Mouse (Mus musculus) embryonic facial prominence, embryonic 13.5 days (tissue): ENCODE data around the gene Ntpcr. TPM values are rescaled to one million over a fixed set of nuclear protein-coding genes. Genes with fewer than 3 reads are reported as not detected.

ENCODE experiments used
- ATAC-seq: fragments of 200-750 bp; cut with Nextera tagmentation; 2 replicates; pipeline ENCODE4 v1.8.0; 2017; ENCODE audit warnings: low read depth; ENCODE audit not compliant: insufficient number of reproducible peaks, insufficient read depth, low FRiP score, low TSS enrichment
- H3K27ac ChIP-seq: fragments of 300-500 bp; sonication (generic); 2 replicates; pipeline ENCODE4 v1.5.1; 2015; ENCODE audit warnings: moderate library complexity, mild to moderate bottlenecking, inconsistent platforms
- H3K27me3 ChIP-seq: fragments of 300-500 bp; sonication (generic); 2 replicates; pipeline ENCODE4 v1.6.1; 2015; ENCODE audit warnings: mild to moderate bottlenecking, inconsistent platforms
- H3K36me3 ChIP-seq: fragments of 300-500 bp; sonication (generic); 2 replicates; pipeline ENCODE4 v1.6.1; 2015; ENCODE audit warnings: mild to moderate bottlenecking, inconsistent platforms
- H3K4me1 ChIP-seq: fragments of 300-500 bp; sonication (generic); 2 replicates; pipeline ENCODE4 v1.6.1; 2015; ENCODE audit warnings: inconsistent platforms
- H3K4me2 ChIP-seq: fragments of 300-500 bp; sonication (generic); 2 replicates; pipeline ENCODE4 v1.6.1; 2015; ENCODE audit warnings: moderate library complexity, mild to moderate bottlenecking, inconsistent platforms
- H3K4me3 ChIP-seq: fragments of 300-500 bp; sonication (generic); 2 replicates; pipeline ENCODE4 v1.5.1; 2015; ENCODE audit warnings: mild to moderate bottlenecking, inconsistent platforms
- H3K9ac ChIP-seq: fragments of 300-500 bp; sonication (generic); 2 replicates; pipeline ENCODE4 v1.6.1; 2015; ENCODE audit warnings: mild to moderate bottlenecking, inconsistent platforms
- H3K9me3 ChIP-seq: fragments of 300-500 bp; sonication (generic); 2 replicates; pipeline ENCODE4 v1.6.1; 2016; ENCODE audit warnings: inconsistent platforms
- WGBS: fragments of 180-500 bp; shearing (Covaris S2); methylation state at CpG from one replicate; pipeline ENCODE4 v1.1.7; 2015; ENCODE audit warnings: mixed read lengths; 5-methylcytosine and 5-hydroxymethylcytosine counted together
- polyA plus RNA-seq: library from polyadenylated mRNA; unstranded; fragments of >200 nt; fragmentation: Nextera tagmentation; extraction: Ambion mirVana; gene quantifications from 2 replicates; pipeline ENCODE4 v1.2.1, GENCODE M21; 2015

The Ntpcr gene
- polyA plus RNA-seq, 1 experiment from 2014 or later = 33.6 TPM

DNA sequence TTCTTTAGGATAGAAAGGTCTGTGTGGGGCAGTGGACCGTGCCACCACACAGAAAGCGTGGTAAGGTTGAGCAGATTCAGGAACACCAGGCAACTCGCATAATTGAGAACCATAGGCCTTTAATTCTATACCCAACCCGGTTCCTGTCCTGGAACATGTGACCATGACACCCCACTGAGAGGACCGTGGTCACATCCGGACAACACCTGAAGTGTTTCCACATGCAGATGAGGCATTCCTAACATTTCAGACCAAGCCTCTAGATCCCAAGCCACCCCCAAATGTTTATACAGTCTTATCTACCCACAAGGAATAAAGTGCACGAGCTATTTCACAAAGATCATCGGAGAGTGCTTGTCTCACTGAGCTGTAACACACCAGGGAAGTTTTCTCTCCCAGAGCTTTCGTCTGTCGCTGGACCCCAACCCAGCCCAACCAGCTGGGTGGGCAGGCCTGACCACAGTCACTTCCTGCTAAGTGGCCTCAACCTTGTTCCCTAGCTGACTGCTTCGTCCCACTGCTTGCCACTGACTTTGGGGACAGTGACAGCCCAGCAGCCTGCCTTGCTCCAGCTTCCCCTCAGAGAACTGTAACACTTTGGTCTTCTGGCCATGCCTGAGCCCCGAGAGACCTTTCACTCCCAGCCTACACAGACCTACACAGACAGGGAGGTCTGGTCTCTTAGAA is 47.9 kb downstream of the Ntpcr start:
- Histone ChIP-seq H3K27me3 (no peaks in the 10 kb centered on the region), H3K4me3 (no peak overlapping the region), H3K27ac (no peak overlapping the region), H3K4me1 (no peaks in the 10 kb centered on the region), H3K36me3 (no peaks in the 10 kb centered on the region), H3K9me3 (no peaks in the 10 kb centered on the region), H3K4me2 (no peak overlapping the region), H3K9ac (no peak overlapping the region)
- WGBS = 71% methylated on average over 12 of the region's 12 CpGs
- ATAC-seq = no peak

DNA sequence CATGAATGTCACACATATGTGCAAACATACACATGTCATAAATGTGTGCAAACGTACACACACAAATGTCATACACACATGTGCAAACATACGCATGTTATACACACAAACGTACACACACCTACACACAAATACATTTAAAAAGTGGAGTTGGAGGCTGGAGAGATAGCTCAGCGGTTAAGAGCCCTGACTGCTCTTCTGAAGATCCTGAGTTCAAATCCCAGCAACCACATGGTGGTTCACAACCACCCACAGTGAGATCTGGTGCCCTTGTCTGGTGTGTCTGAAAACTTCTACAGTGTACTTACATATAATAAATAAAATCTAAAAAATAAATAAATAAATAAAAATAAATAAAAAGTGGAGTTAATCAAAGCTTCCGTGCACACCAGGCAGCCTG is 49.2 kb downstream of the Ntpcr start:
- H3K27me3 ChIP-seq = no peaks in the 10 kb centered on the region
- no peak overlapping the region for H3K4me3 ChIP-seq
- 89% methylated on average over 5 of the region's 5 CpGs for WGBS
- H3K9me3 ChIP-seq = no peaks in the 10 kb centered on the region
- no peak overlapping the region for H3K9ac ChIP-seq
- H3K4me2 ChIP-seq = no peak overlapping the region
- no peak for ATAC-seq
- H3K27ac ChIP-seq = no peak overlapping the region
- no peaks in the 10 kb centered on the region for H3K36me3 ChIP-seq
- H3K4me1 ChIP-seq = no peaks in the 10 kb centered on the region

DNA sequence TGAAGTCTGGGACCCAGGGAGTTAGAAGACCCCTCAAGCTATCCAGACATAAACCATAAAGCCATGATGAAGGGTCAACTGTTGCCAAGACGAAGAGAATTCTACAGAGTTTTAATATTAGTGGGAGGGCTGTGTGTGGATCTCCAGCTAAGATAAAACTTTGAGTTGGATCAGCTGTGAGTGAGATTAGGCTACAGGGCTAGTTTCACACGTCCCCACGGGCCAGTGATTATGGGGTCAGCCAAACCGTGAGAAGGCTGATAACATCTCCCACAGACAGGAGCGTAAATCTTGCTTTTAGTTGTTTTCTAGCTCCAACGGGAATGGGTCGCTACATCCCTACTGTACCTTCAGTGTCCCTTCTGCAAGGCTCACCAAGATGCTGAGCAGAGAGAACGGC is 49.9 kb downstream of the Ntpcr start:
- Histone ChIP-seq H3K9me3 (no peaks in the 10 kb centered on the region), H3K27me3 (no peaks in the 10 kb centered on the region), H3K4me1 (no peaks in the 10 kb centered on the region), H3K27ac (no peak overlapping the region), H3K9ac (no peak overlapping the region), H3K4me3 (no peak overlapping the region), H3K36me3 (no peaks in the 10 kb centered on the region), H3K4me2 (no peak overlapping the region)
- ATAC-seq = no peak
- WGBS = 74% methylated on average over 8 of the region's 8 CpGs

DNA sequence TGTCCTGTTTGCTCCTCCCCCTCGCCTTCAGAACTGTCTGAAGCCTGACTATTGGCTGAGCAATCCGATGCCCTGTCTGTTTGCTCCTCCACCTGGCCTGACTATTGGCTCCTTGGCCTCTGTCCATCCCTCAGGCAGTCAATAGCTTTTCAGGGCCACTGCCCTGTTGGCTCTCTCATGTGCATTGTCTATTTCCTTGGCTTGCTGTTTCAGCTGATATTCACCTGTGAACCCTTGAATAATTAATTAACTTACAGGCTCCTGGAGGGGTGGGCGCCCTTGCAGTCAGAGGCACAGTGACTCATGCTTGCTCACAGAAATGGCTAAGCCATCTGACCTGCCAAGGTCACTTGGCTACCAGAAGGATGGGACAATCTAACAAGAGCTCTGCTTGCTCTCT is 52.4 kb downstream of the Ntpcr start:
- H3K4me1 ChIP-seq = no peaks in the 10 kb centered on the region
- H3K9me3 ChIP-seq = no peaks in the 10 kb centered on the region
- no peaks in the 10 kb centered on the region for H3K36me3 ChIP-seq
- H3K9ac ChIP-seq = no peak overlapping the region
- no peak overlapping the region for H3K4me2 ChIP-seq
- no peak overlapping the region for H3K4me3 ChIP-seq
- 63% methylated on average over 3 of the region's 3 CpGs for WGBS
- H3K27me3 ChIP-seq = no peaks in the 10 kb centered on the region
- no peak for ATAC-seq
- no peak overlapping the region for H3K27ac ChIP-seq

DNA sequence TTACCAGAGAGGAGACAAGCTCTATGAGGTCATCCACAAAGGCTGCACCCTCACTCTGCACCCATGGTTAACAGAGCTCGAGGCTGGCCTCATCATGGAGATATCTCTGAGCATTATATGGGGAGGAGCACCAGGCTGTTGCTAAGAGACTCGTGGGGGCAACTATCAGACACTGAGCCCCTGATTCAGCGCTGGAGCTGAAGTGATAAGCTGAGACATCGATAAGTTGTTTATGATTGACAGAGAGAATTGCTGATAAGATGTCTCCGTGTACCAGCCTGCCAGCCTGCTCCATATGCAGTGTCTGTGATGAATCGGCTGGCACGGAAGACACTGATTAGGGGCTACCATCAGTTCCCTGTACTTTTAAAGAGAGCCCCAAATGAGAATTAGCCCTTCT is 57.1 kb downstream of the Ntpcr start:
- Histone ChIP-seq H3K27me3 (no peaks in the 10 kb centered on the region), H3K9me3 (no peaks in the 10 kb centered on the region), H3K27ac (no peak overlapping the region), H3K4me3 (no peak overlapping the region), H3K4me1 (no peaks in the 10 kb centered on the region), H3K9ac (no peak overlapping the region), H3K4me2 (no peak overlapping the region), H3K36me3 (no peaks in the 10 kb centered on the region)
- WGBS = 85% methylated on average over 7 of the region's 7 CpGs
- no peak for ATAC-seq

DNA sequence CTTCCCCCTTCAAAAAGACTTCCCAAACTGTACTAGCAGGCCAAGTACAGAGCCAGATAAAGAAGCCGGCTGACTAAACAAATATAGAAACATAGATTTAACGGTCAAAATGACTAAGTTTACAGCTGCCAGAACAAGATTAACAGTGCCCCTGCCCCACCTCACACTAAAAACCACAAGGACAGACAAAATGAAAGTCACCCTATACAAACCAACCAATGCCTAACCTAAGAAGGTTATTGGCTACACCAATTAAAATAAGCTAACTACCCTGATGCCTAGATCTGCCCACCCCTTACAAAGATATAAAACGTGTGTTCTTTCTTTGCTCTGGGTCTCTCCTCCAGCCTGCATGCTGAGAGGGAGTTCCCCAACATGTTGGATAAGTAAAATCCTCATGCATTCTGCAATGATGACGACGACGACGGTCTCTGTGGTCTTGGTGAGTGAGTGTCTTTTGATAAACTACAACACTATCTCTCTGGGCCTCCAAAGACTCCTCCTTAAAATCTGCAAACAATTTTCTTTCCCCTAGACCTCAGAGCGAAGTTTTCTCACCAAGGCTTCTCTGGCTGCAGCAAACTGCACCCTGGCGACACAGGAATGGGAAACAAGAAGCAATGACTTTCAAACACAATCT is 63.2 kb downstream of the Ntpcr start:
- no peak overlapping the region for H3K27ac ChIP-seq
- H3K4me1 ChIP-seq = no peaks in the 10 kb centered on the region
- no peak for ATAC-seq
- H3K36me3 ChIP-seq = no peaks in the 10 kb centered on the region
- H3K4me2 ChIP-seq = no peak overlapping the region
- WGBS = 61% methylated on average over 9 of the region's 9 CpGs
- H3K27me3 ChIP-seq = no peaks in the 10 kb centered on the region
- no peak overlapping the region for H3K9ac ChIP-seq
- no peak overlapping the region for H3K4me3 ChIP-seq
- H3K9me3 ChIP-seq = no peaks in the 10 kb centered on the region

DNA sequence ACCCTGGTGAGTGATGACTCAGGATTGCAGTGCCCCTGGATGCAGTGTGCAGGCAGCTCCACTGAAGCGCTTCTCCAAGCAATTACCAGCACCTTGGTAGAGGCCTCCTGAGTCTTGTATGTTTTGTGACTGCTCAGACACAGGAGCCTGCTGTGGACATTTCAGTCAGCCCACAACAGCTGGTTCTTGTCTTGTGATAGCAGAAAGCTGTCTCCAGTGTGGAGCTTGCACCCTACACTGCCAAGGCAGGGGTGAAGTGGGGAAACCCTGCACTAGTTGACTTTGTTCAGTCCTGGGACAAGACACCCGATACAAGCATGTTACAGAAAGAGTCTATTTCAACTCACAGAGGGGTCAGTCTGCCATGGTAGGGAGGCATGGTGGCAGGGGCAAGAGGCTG is 65.6 kb downstream of the Ntpcr start:
- no peak overlapping the region for H3K4me3 ChIP-seq
- no peak for ATAC-seq

DNA sequence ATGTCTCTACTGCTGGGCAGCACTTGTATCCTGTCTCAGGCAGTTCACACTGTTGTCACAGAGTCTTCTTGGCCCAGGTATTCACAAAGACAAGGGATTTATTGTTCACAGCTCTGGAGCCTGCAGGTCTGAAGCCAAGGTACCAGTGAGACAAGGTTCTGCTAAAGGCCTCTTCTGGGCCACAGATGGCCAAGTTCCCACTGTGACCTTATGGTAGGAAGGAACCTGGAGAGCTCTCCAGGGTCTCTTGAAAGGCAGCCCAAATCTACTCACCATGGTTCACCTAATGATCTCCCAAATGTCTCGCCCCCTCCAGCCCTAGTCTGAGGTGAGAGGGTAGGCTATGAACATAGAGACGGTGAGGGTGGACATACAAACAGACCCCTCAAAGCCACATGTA is 67.2 kb downstream of the Ntpcr start:
- no peak for ATAC-seq
- Histone ChIP-seq H3K27me3 (no peaks in the 10 kb centered on the region), H3K9ac (no peak overlapping the region), H3K36me3 (no peaks in the 10 kb centered on the region), H3K27ac (no peak overlapping the region), H3K4me3 (no peak overlapping the region), H3K9me3 (no peaks in the 10 kb centered on the region), H3K4me1 (no peaks in the 10 kb centered on the region), H3K4me2 (no peak overlapping the region)
- 90% methylated on average over 2 of the region's 2 CpGs for WGBS

More for the DNA sequence above, 65.6 kb downstream of the Ntpcr start:
- H3K9ac ChIP-seq = no peak overlapping the region
- no peaks in the 10 kb centered on the region for H3K27me3 ChIP-seq
- no peaks in the 10 kb centered on the region for H3K4me1 ChIP-seq
- no peak overlapping the region for H3K27ac ChIP-seq
- H3K36me3 ChIP-seq = no peaks in the 10 kb centered on the region
- no peak overlapping the region for H3K4me2 ChIP-seq
- no peaks in the 10 kb centered on the region for H3K9me3 ChIP-seq
- WGBS = 88% methylated on average over 2 of the region's 2 CpGs

Other genes with a start within 250 kb of the Ntpcr start
- gene Sipa1l2, start 160.2 kb upstream of the Ntpcr start, polyA plus RNA-seq = 17.9 and 18.0 TPM in 2 replicates
- 5.7 and 6.6 TPM in 2 replicates for gene Map10, start 60.1 kb upstream of the Ntpcr start, polyA plus RNA-seq
- gene Pcnx2, start 168.4 kb downstream of the Ntpcr start, polyA plus RNA-seq = 0.17 and 0.37 TPM in 2 replicates
- gene Map3k21, start 180.5 kb downstream of the Ntpcr start, polyA plus RNA-seq = 0.10 and 0.14 TPM in 2 replicates